Mouse (Mus musculus): ENCODE measurements at regions not wholly inside any gene's neighbourhood (a gene's known extent, or its start where the extent isn't known, plus 50 kb on each side); places are given as distances from the start of the nearest gene placed in this dataset.

GRCm38 (mm10) chr11:114191661-114192060 is 124.8 kb upstream of the Sdk2 start:
- 52% methylated on average over 5 of the region's 5 CpGs for WGBS

GRCm38 (mm10) chr11:114184970-114185882 is 118.4 kb upstream of the Sdk2 start:
- no peak overlapping the region for H3K9ac ChIP-seq
- no peaks in the 10 kb centered on the region for H3K36me3 ChIP-seq (ENCODE audit: poor library complexity, severe bottlenecking)
- peak; percentile 67 for ATAC-seq
- no peak overlapping the region for H3K4me2 ChIP-seq
- H3K4me3 ChIP-seq: no peak overlapping the region
- H3K4me1 ChIP-seq: peaks cover 24% of the 10 kb centered on the region
- H3K9me3 ChIP-seq (replicated peaks): no peaks in the 10 kb centered on the region; the same call in 1 of the 2 replicates
- H3K27me3 ChIP-seq: no peaks in the 10 kb centered on the region
- 36% methylated on average over 18 of the region's 18 CpGs for WGBS
- H3K27ac ChIP-seq: no peak overlapping the region

More at GRCm38 (mm10) chr11:114191661-114192060, 124.8 kb upstream of the Sdk2 start:
- no peaks in the 10 kb centered on the region for H3K27me3 ChIP-seq
- H3K36me3 ChIP-seq (ENCODE audit: poor library complexity, severe bottlenecking): no peaks in the 10 kb centered on the region
- no peak overlapping the region for H3K4me2 ChIP-seq
- no peak overlapping the region for H3K4me3 ChIP-seq
- ATAC-seq: no peak
- no peak overlapping the region for H3K9ac ChIP-seq
- H3K9me3 ChIP-seq (replicated peaks): peaks cover 6% of the 10 kb centered on the region
- no peak overlapping the region for H3K27ac ChIP-seq
- peaks cover 25% of the 10 kb centered on the region for H3K4me1 ChIP-seq

DNA sequence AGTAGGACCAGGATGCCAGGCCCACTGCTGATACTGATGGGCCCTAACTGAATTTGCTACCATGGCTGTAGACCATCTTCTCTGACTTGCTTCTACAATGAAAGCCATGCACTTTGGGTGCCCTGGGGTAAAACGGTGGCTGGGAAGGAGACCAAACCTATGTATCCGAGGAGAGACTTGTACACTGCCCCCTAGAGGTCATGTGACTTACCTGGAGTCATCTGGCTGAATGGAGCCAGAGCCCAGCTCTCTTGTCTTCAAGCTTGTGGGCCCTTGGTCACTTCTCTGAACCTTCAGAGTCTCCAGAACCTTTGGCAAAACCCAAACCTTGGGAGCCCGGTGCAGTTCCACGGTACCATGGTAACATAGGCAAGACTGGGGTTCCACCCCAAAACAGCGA is 117.6 kb upstream of the Sdk2 start:
- no peak for ATAC-seq
- Histone ChIP-seq H3K4me2 (no peak overlapping the region), H3K9ac (no peak overlapping the region), H3K4me1 (peaks cover 30% of the 10 kb centered on the region), H3K9me3 (replicated peaks) (no peaks in the 10 kb centered on the region), H3K27ac (no peak overlapping the region), H3K36me3 (ENCODE audit: poor library complexity, severe bottlenecking) (no peaks in the 10 kb centered on the region), H3K4me3 (no peak overlapping the region), H3K27me3 (no peaks in the 10 kb centered on the region)
- 86% methylated on average over 5 of the region's 5 CpGs for WGBS

GRCm38 (mm10) chr11:114183231-114183630 is 116.4 kb upstream of the Sdk2 start:
- 77% methylated on average over 10 of the region's 10 CpGs for WGBS
- Histone ChIP-seq H3K4me3 (no peak overlapping the region), H3K36me3 (ENCODE audit: poor library complexity, severe bottlenecking) (no peaks in the 10 kb centered on the region), H3K9me3 (replicated peaks) (no peaks in the 10 kb centered on the region), H3K9ac (no peak overlapping the region), H3K27me3 (no peaks in the 10 kb centered on the region), H3K27ac (no peak overlapping the region), H3K4me1 (peaks cover 42% of the 10 kb centered on the region), H3K4me2 (no peak overlapping the region)
- ATAC-seq: no peak

- no peaks in the 10 kb centered on the region for H3K27me3 ChIP-seq
- peaks cover 61% of the 10 kb centered on the region for H3K4me1 ChIP-seq
- no peaks in the 10 kb centered on the region for H3K9me3 ChIP-seq (replicated peaks)
- 65% methylated on average over 6 of the region's 6 CpGs for WGBS
- H3K9ac ChIP-seq: no peak overlapping the region
- ATAC-seq: no peak
- H3K36me3 ChIP-seq (ENCODE audit: poor library complexity, severe bottlenecking): no peaks in the 10 kb centered on the region
- H3K27ac ChIP-seq: no peak overlapping the region
- H3K4me3 ChIP-seq: no peak overlapping the region
- H3K4me2 ChIP-seq: no peak overlapping the region
Measured at GRCm38 (mm10) chr11:114178746-114179472, 112.1 kb upstream of the Sdk2 start.

GRCm38 (mm10) chr11:114177789-114178188 is 110.9 kb upstream of the Sdk2 start:
- Histone ChIP-seq H3K4me1 (peaks cover 55% of the 10 kb centered on the region), H3K36me3 (ENCODE audit: poor library complexity, severe bottlenecking) (no peaks in the 10 kb centered on the region), H3K4me3 (no peak overlapping the region), H3K9ac (no peak overlapping the region), H3K27ac (no peak overlapping the region; the same call in 1 of the 2 replicates), H3K27me3 (0 out of 2 replicates have a peak, but pooled peaks cover 3% of the 10 kb centered on the region), H3K4me2 (no peak overlapping the region), H3K9me3 (replicated peaks) (no peaks in the 10 kb centered on the region)
- ATAC-seq: no peak
- 68% methylated on average over 4 of the region's 4 CpGs for WGBS

DNA sequence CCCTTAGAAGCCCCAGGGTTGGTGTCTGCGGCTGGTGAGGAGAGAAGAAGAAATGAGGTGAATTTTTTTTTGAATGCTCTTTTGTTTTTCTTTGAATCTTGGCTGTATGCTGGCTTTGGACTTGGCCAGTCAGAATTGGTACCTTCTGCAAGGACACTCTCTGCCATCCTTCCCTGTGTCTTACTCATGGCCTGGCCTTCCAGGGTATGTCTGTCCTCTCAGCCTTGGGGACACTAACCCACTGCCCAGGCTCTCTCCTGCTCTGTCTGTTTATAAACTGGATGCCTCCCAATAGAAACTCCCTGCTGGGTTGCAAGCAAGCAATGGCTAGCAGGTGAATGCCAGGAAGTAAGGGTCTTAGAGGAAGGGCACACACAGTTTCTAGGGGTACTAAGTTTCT is 110.4 kb upstream of the Sdk2 start:
- no peaks in the 10 kb centered on the region for H3K36me3 ChIP-seq (ENCODE audit: poor library complexity, severe bottlenecking)
- H3K4me3 ChIP-seq: no peak overlapping the region
- no peak overlapping the region; the same call in 1 of the 2 replicates for H3K27ac ChIP-seq
- no peaks in the 10 kb centered on the region for H3K9me3 ChIP-seq (replicated peaks)
- peaks cover 8% of the 10 kb centered on the region; the same call in 1 of the 2 replicates for H3K27me3 ChIP-seq
- peaks cover 55% of the 10 kb centered on the region for H3K4me1 ChIP-seq
- no peak for ATAC-seq
- no peak overlapping the region for H3K9ac ChIP-seq
- no peak overlapping the region for H3K4me2 ChIP-seq
- WGBS: 77% methylated on average over 1 of the region's 1 CpGs

- Histone ChIP-seq H3K27ac (peak overlapping the region; percentile 2; the same call in 1 of the 2 replicates), H3K9me3 (replicated peaks) (no peaks in the 10 kb centered on the region), H3K27me3 (peaks cover 9% of the 10 kb centered on the region; the same call in 1 of the 2 replicates), H3K4me2 (no peak overlapping the region), H3K4me1 (peaks cover 57% of the 10 kb centered on the region), H3K36me3 (ENCODE audit: poor library complexity, severe bottlenecking) (no peaks in the 10 kb centered on the region), H3K4me3 (no peak overlapping the region), H3K9ac (no peak overlapping the region)
- 54% methylated on average over 4 of the region's 4 CpGs for WGBS
- ATAC-seq: no peak
Measured at GRCm38 (mm10) chr11:114176671-114177212, 109.9 kb upstream of the Sdk2 start.

- Histone ChIP-seq H3K27ac (peak overlapping the region; percentile 65; the same call in 1 of the 2 replicates), H3K9me3 (replicated peaks) (no peaks in the 10 kb centered on the region), H3K9ac (no peak overlapping the region), H3K4me1 (peaks cover 57% of the 10 kb centered on the region), H3K4me3 (no peak overlapping the region), H3K4me2 (peak overlapping the region; percentile 21), H3K36me3 (ENCODE audit: poor library complexity, severe bottlenecking) (no peaks in the 10 kb centered on the region), H3K27me3 (peaks cover 14% of the 10 kb centered on the region; the same call in 1 of the 2 replicates)
- 14% methylated on average over 23 of the region's 23 CpGs for WGBS
- ATAC-seq: peak; percentile 79
Measured at GRCm38 (mm10) chr11:114175437-114176131, 108.7 kb upstream of the Sdk2 start.

- H3K4me3 ChIP-seq: no peak overlapping the region
- H3K27me3 ChIP-seq: peaks cover 19% of the 10 kb centered on the region; the same call in 1 of the 2 replicates
- no peak overlapping the region for H3K4me2 ChIP-seq
- no peaks in the 10 kb centered on the region for H3K9me3 ChIP-seq (replicated peaks)
- H3K4me1 ChIP-seq: peaks cover 53% of the 10 kb centered on the region
- WGBS: 90% methylated on average over 4 of the region's 4 CpGs
- no peak for ATAC-seq
- H3K9ac ChIP-seq: no peak overlapping the region
- H3K36me3 ChIP-seq (ENCODE audit: poor library complexity, severe bottlenecking): no peaks in the 10 kb centered on the region
- no peak overlapping the region for H3K27ac ChIP-seq
Measured at GRCm38 (mm10) chr11:114174871-114175270, 108.0 kb upstream of the Sdk2 start.

DNA sequence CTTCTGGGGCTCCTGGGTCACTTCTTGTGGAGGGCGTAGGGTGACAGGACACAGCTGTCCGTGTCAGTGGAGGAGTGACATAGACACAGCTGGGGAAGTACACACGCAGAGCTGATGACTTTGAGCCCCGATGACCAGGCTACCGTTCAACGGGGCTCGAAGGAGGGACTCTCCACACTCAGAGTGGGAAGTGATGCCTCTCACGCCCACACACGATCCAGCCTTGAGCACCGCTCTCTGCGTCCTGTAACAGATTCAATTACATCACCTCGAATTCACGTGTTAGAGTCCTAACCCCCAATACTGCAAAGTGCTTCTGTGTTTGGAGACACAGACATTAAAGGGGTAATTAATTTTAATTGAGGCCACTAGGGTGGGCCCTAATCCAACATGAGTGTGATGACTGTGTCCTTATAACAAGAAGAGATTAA is 101.4 kb upstream of the Sdk2 start:
- ATAC-seq: no peak
- 72% methylated on average over 13 of the region's 13 CpGs for WGBS

More for the DNA sequence above, 101.4 kb upstream of the Sdk2 start:
- Histone ChIP-seq H3K9me3 (replicated peaks) (no peaks in the 10 kb centered on the region; the same call in 1 of the 2 replicates), H3K4me2 (no peak overlapping the region), H3K9ac (no peak overlapping the region), H3K27me3 (peaks cover 41% of the 10 kb centered on the region), H3K36me3 (ENCODE audit: poor library complexity, severe bottlenecking) (no peaks in the 10 kb centered on the region), H3K4me1 (peaks cover 7% of the 10 kb centered on the region; the same call in 1 of the 2 replicates), H3K4me3 (no peak overlapping the region), H3K27ac (no peak overlapping the region)
